Mouse (Mus musculus) liver, embryonic 15.5 days (tissue): ENCODE results near the gene Mtus2. TPM values are rescaled to one million over a fixed set of nuclear protein-coding genes. Genes with fewer than 3 reads are reported as not detected.

Experiments used
- ATAC-seq: fragments of 200-750 bp; cut with Nextera tagmentation; 2 replicates; pipeline ENCODE4 v1.8.0; 2017; ENCODE audit warnings: moderate number of reproducible peaks, mild to moderate bottlenecking, moderate library complexity; ENCODE audit not compliant: insufficient read depth
- H3K27ac ChIP-seq: fragments of 300-500 bp; sonication (generic); replicated peaks from 2 replicates; pipeline ENCODE4 v1.5.1; 2015; ENCODE audit warnings: mild to moderate bottlenecking, inconsistent platforms
- H3K27me3 ChIP-seq: fragments of 300-500 bp; sonication (generic); 2 replicates; pipeline ENCODE4 v1.6.1; 2015; ENCODE audit warnings: mild to moderate bottlenecking, inconsistent platforms
- H3K36me3 ChIP-seq: fragments of 300-500 bp; sonication (generic); replicated peaks from 2 replicates; pipeline ENCODE4 v1.6.1; 2015; ENCODE audit warnings: moderate library complexity, mild to moderate bottlenecking, inconsistent platforms
- H3K4me1 ChIP-seq: fragments of 300-500 bp; sonication (generic); replicated peaks from 2 replicates; pipeline ENCODE4 v1.6.1; 2015; ENCODE audit warnings: inconsistent platforms
- H3K4me2 ChIP-seq: fragments of 300-500 bp; sonication (generic); 2 replicates; pipeline ENCODE4 v1.6.1; 2015; ENCODE audit warnings: moderate library complexity, mild to moderate bottlenecking, inconsistent platforms
- H3K4me3 ChIP-seq: fragments of 300-500 bp; sonication (generic); replicated peaks from 2 replicates; pipeline ENCODE4 v1.5.1; 2015; ENCODE audit warnings: mild to moderate bottlenecking, inconsistent platforms
- H3K9ac ChIP-seq: fragments of 300-500 bp; sonication (generic); 2 replicates; pipeline ENCODE4 v1.6.1; 2015; ENCODE audit warnings: moderate library complexity, mild to moderate bottlenecking, inconsistent platforms
- H3K9me3 ChIP-seq: fragments of 300-500 bp; sonication (generic); replicated peaks from 2 replicates; pipeline ENCODE4 v1.6.1; 2016; ENCODE audit warnings: inconsistent platforms
- WGBS: fragments of 180-500 bp; shearing (Covaris S2); methylation state at CpG from one replicate; pipeline ENCODE4 v1.1.7; 2015; ENCODE audit warnings: mixed read lengths; ENCODE audit not compliant: insufficient replicate concordance; 5-methylcytosine and 5-hydroxymethylcytosine counted together
- polyA plus RNA-seq: library from polyadenylated mRNA; unstranded; fragments of >200 nt; fragmentation: Nextera tagmentation; extraction: Ambion mirVana; gene quantifications from 2 replicates; pipeline ENCODE4 v1.2.1, GENCODE M21; 2015

The Mtus2 gene
- polyA plus RNA-seq, 1 experiment from 2014 or later, result 1.2 TPM

DNA sequence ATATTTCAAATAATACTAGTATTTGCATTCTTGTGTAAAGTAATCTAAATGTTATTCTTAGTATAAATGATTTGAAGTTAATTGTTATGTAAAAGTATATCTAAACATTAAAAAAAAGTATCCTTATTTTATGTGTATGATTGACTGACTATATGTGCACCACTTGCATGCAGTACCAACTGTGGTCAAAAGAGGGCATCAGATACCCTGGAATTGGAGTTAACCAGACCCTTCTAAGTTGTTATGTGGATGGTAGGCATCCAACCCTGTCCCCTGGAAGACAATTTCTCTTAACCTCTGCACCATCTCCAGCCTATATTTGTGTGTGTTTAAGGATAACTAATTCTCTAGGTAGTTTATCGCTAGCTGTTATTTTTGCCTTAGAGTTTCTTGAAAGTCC lies 126.4 kb downstream of the Mtus2 start:
- Histone ChIP-seq H3K4me2 (no peak overlapping the region), H3K27me3 (no peaks in the 10 kb centered on the region), H3K9me3 (peaks cover 12% of the 10 kb centered on the region), H3K36me3 (no peaks in the 10 kb centered on the region), H3K27ac (no peak overlapping the region), H3K9ac (no peak overlapping the region), H3K4me3 (no peak overlapping the region), H3K4me1 (no peaks in the 10 kb centered on the region)
- WGBS, result 87% methylated on average over 1 of the region's 1 CpGs
- ATAC-seq, result no peak

- no peak for ATAC-seq
- 64% methylated on average over 5 of the region's 5 CpGs for WGBS
These were observed 127.6 kb downstream of the Mtus2 start for GRCm38 (mm10) chr5:148084766-148085165.

GRCm38 (mm10) chr5:148087796-148088195 lies 130.7 kb downstream of the Mtus2 start:
- H3K4me2 ChIP-seq, result no peak overlapping the region
- WGBS, result 48% methylated on average over 3 of the region's 3 CpGs

More at GRCm38 (mm10) chr5:148084766-148085165, 127.6 kb downstream of the Mtus2 start:
- H3K4me3 ChIP-seq, result no peak overlapping the region
- H3K4me1 ChIP-seq, result no peaks in the 10 kb centered on the region
- no peaks in the 10 kb centered on the region for H3K27me3 ChIP-seq
- H3K9me3 ChIP-seq, result peaks cover 8% of the 10 kb centered on the region
- no peak overlapping the region for H3K9ac ChIP-seq
- no peak overlapping the region for H3K27ac ChIP-seq
- H3K36me3 ChIP-seq, result no peaks in the 10 kb centered on the region
- H3K4me2 ChIP-seq, result no peak overlapping the region

DNA sequence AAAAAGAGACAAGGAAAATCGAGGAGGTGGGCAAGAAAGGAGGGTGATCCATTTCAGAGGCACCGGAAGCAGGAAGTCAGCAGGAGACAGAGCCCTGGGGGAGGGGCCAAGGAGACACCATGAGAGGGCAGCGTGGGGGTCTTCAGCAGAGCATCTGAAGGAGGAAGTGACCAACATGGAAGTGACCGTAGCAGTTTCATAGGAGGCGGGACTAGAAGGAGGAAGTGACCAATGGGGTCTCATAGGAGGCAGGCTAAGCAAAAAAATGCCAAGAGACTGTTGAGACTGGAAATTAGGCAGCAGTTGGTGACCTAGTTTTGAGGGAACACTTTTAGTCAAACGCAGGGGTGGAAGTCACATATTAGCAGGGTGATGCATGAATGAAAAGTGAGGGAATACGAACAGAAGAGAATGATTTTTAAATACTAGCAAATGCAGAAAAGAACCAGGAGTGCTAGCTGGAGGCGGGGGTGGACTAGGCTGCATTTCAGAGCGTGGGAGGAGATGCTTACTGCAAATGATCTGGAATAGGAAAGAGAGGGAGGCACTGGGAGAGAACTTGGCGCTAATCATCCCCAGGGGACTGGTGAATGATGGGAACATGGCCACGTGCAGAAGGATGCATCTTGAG lies 133.2 kb downstream of the Mtus2 start:
- Histone ChIP-seq H3K27me3 (no peaks in the 10 kb centered on the region), H3K4me1 (no peaks in the 10 kb centered on the region), H3K36me3 (no peaks in the 10 kb centered on the region), H3K4me2 (no peak overlapping the region), H3K9ac (no peak overlapping the region), H3K27ac (no peak overlapping the region), H3K9me3 (no peaks in the 10 kb centered on the region), H3K4me3 (no peak overlapping the region)
- no peak for ATAC-seq
- 56% methylated on average over 11 of the region's 11 CpGs for WGBS

More at GRCm38 (mm10) chr5:148087796-148088195, 130.7 kb downstream of the Mtus2 start:
- Histone ChIP-seq H3K4me1 (no peaks in the 10 kb centered on the region), H3K4me3 (no peak overlapping the region), H3K9me3 (peaks cover 1% of the 10 kb centered on the region), H3K36me3 (no peaks in the 10 kb centered on the region), H3K9ac (no peak overlapping the region), H3K27me3 (no peaks in the 10 kb centered on the region), H3K27ac (no peak overlapping the region)
- no peak for ATAC-seq

- no peaks in the 10 kb centered on the region for H3K36me3 ChIP-seq
- H3K9ac ChIP-seq, result no peak overlapping the region
- no peak overlapping the region for H3K4me3 ChIP-seq
- no peaks in the 10 kb centered on the region for H3K4me1 ChIP-seq
- no peaks in the 10 kb centered on the region for H3K9me3 ChIP-seq
- H3K4me2 ChIP-seq, result no peak overlapping the region
- no peak for ATAC-seq
- H3K27ac ChIP-seq, result no peak overlapping the region
- WGBS, result 48% methylated on average over 10 of the region's 10 CpGs
- no peaks in the 10 kb centered on the region for H3K27me3 ChIP-seq
These were observed 137.5 kb downstream of the Mtus2 start for GRCm38 (mm10) chr5:148094640-148095039.

- Histone ChIP-seq H3K27ac (no peak overlapping the region), H3K36me3 (no peaks in the 10 kb centered on the region), H3K27me3 (no peaks in the 10 kb centered on the region), H3K4me3 (no peak overlapping the region), H3K4me2 (no peak overlapping the region), H3K4me1 (no peaks in the 10 kb centered on the region), H3K9ac (no peak overlapping the region), H3K9me3 (no peaks in the 10 kb centered on the region)
- 74% methylated on average over 9 of the region's 9 CpGs for WGBS
- no peak for ATAC-seq
These were observed 142.2 kb downstream of the Mtus2 start for GRCm38 (mm10) chr5:148099356-148099755.

DNA sequence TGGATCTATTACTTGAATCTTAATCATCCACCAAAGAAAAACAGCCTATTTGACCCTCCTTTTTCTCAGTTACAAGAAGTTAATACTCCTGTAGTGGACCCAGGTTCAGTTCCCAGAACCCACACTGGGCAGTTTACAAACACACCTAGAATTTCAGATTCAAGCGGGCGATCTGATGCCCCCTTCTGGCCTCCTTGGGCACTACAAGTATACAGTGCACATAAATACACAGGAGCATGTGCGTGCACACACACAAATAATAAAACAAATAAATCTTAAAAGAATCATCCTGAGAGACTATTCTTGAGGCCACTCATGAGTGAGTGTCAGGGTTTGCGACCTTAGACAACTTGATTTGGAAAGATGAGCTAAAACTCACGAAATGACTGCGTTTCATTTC lies 150.2 kb downstream of the Mtus2 start:
- Histone ChIP-seq H3K9me3 (no peaks in the 10 kb centered on the region; the same call in 1 of the 2 replicates), H3K36me3 (no peaks in the 10 kb centered on the region), H3K27me3 (no peaks in the 10 kb centered on the region), H3K27ac (no peak overlapping the region), H3K9ac (no peak overlapping the region), H3K4me3 (no peak overlapping the region), H3K4me1 (no peaks in the 10 kb centered on the region), H3K4me2 (no peak overlapping the region)
- 62% methylated on average over 6 of the region's 6 CpGs for WGBS
- ATAC-seq, result no peak

- ATAC-seq, result no peak
- 67% methylated on average over 7 of the region's 7 CpGs for WGBS
- no peaks in the 10 kb centered on the region for H3K4me1 ChIP-seq
- H3K4me3 ChIP-seq, result no peak overlapping the region
- H3K9me3 ChIP-seq, result no peaks in the 10 kb centered on the region; the same call in 1 of the 2 replicates
- H3K9ac ChIP-seq, result no peak overlapping the region
- no peak overlapping the region for H3K27ac ChIP-seq
- no peak overlapping the region for H3K4me2 ChIP-seq
- H3K36me3 ChIP-seq, result no peaks in the 10 kb centered on the region
- no peaks in the 10 kb centered on the region for H3K27me3 ChIP-seq
These were observed 150.8 kb downstream of the Mtus2 start for GRCm38 (mm10) chr5:148107890-148108289.

DNA sequence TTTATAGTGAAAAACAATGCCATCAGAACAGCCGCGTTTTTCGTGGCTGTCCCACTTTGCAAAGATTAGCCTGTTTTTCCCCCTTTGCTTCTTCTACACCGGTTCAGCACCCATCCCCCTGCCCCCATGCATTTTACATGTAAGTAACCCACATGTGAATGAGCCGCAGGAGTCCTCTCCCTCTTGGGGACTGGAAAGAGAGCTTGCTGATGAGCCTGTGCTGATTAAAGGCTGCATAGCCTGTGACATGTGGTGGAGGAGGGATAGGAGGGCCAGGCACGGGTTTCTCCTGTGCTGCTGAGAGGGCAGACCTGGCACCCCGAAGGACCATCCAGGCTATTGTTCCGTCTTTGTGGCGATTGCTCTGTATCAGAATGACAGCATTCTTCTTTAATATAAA lies 151.2 kb downstream of the Mtus2 start:
- Histone ChIP-seq H3K36me3 (no peaks in the 10 kb centered on the region), H3K4me1 (no peaks in the 10 kb centered on the region), H3K4me2 (no peak overlapping the region), H3K9ac (no peak overlapping the region), H3K27ac (no peak overlapping the region), H3K9me3 (no peaks in the 10 kb centered on the region; the same call in 1 of the 2 replicates), H3K27me3 (no peaks in the 10 kb centered on the region), H3K4me3 (no peak overlapping the region)
- WGBS, result 53% methylated on average over 9 of the region's 9 CpGs
- no peak for ATAC-seq

DNA sequence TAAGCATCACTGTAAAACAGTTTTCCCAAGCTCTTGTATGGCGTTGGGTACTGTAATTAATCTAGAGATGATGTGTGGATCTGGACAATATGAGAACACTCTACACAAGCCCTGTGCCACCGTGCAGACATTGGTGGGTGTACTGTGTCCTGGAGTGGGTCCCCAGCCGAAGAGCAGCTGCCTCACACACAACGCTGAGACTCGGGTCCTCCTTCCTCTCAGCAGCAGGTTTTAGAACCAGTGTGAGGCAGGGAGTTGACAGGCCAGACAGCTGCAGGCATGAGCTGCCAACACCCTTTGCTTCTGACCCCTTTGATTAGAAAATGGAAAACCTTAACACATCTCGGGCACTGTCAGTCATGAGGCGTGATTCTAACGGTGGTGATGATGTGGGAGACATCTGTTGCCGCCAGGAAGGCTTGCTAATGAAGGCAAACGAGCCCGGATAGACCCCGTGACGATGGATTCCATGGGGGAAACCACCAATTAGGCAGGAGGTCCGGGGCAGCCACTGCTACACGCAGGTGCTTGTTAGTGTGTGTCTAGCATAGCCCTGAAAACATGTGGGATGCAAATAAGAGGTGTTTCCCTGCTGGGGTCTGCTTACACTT lies 158.2 kb downstream of the Mtus2 start:
- no peaks in the 10 kb centered on the region for H3K4me1 ChIP-seq
- 52% methylated on average over 15 of the region's 15 CpGs for WGBS
- ATAC-seq, result no peak
- H3K9ac ChIP-seq, result no peak overlapping the region
- H3K9me3 ChIP-seq, result 0 out of 2 replicates have a peak, but pooled peaks cover 3% of the 10 kb centered on the region
- H3K4me3 ChIP-seq, result no peak overlapping the region
- H3K36me3 ChIP-seq, result no peaks in the 10 kb centered on the region
- no peaks in the 10 kb centered on the region for H3K27me3 ChIP-seq
- no peak overlapping the region for H3K4me2 ChIP-seq
- no peak overlapping the region for H3K27ac ChIP-seq

DNA sequence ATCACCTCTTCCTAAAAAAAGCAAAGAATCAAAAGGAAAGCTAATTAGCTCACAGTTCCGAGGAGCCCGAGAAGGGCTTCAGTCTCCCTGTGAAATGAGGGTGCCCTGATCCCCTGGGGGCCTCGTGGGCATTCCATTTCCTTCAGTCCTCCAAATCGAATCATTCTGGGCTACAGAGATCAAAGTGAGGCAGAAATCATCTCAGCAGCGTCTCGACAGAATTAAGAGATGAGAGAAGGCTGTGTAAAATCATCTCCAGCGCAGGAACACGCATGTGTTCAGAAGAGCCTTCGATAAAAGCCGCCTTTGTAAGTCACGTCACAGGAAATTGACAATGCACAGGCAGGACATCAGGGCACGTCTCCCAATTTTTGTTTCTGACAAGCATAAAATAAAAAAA lies 167.2 kb downstream of the Mtus2 start:
- Histone ChIP-seq H3K27ac (no peak overlapping the region), H3K36me3 (no peaks in the 10 kb centered on the region), H3K9ac (no peak overlapping the region), H3K27me3 (no peaks in the 10 kb centered on the region), H3K4me1 (no peaks in the 10 kb centered on the region), H3K9me3 (no peaks in the 10 kb centered on the region), H3K4me3 (no peak overlapping the region), H3K4me2 (no peak overlapping the region)
- no peak for ATAC-seq
- WGBS, result 59% methylated on average over 12 of the region's 12 CpGs
